Mouse (Mus musculus): ENCODE measurements at regions not wholly inside any gene's neighbourhood (a gene's known extent, or its start where the extent isn't known, plus 50 kb on each side); places are given as distances from the start of the nearest gene placed in this dataset.

DNA sequence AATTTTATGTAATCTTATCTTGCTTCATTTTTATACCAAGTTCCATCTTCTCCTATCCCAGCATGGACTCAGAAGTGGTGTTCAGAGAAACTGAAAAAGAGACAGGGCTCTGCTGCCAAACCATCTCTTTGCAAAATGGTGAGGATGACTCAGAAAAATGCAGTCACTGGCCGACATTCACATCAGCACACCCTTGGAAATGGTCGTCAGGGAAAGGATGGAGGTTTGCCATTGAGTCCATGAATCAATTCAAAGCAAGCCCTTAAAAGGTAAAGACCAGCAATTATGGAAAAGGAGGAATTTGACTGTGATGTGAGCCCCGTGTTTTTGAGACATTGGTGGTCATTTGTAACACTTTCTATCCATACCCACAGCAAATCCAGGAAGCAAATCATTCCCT is 327.7 kb downstream of the Gsdmc2 start:
- TF ChIP-seq CTCF (IDR thresholded peaks at IDR 0.05; ENCODE audit: low read depth, low read length) (no peak), POLR2A (IDR thresholded peaks at IDR 0.05; ENCODE audit: extremely low read depth, insufficient read depth, low read length) (no peak)
